Mouse (Mus musculus): Measurements from ENCODE around the gene Ddx5.
"Not testable (repeated sequence)": the region's sequence is repeated elsewhere in the genome, so short reads cannot be mapped to it uniquely, and the experiment has no call there.

Gene Ddx5

GRCm38 (mm10) chr11:106788775-106789459 lies at the start of gene Ddx5, which contains the start of gene Cep95:
Gene Ddx5 (minus strand): TSS chr11:106789185.
Gene Cep95 (plus strand): TSS chr11:106789252.
- peak; percentile 99 for DNase-seq (ENCODE audit: low read depth, low spot score)

GRCm38 (mm10) chr11:106828079-106828478 lies 39.1 kb upstream of the Ddx5 start:
- no peak for DNase-seq (ENCODE audit: low read depth, low spot score)

- no peak for DNase-seq (ENCODE audit: low read depth, low spot score)
Measured at GRCm38 (mm10) chr11:106824403-106824802, 35.4 kb upstream of the Ddx5 start.

GRCm38 (mm10) chr11:106823741-106824140 lies 34.8 kb upstream of the Ddx5 start:
- DNase-seq (ENCODE audit: low read depth, low spot score) = no peak

GRCm38 (mm10) chr11:106822911-106823310 lies 33.9 kb upstream of the Ddx5 start:
- DNase-seq (ENCODE audit: low read depth, low spot score) = no peak

GRCm38 (mm10) chr11:106822491-106822890 lies 33.5 kb upstream of the Ddx5 start:
- no peak for DNase-seq (ENCODE audit: low read depth, low spot score)

- no peak for DNase-seq (ENCODE audit: low read depth, low spot score)
Measured at GRCm38 (mm10) chr11:106821397-106821796, 32.4 kb upstream of the Ddx5 start.

- peak; percentile 36 for DNase-seq (ENCODE audit: low read depth, low spot score)
Measured at GRCm38 (mm10) chr11:106820972-106821371, 32.0 kb upstream of the Ddx5 start.

- no peak for DNase-seq (ENCODE audit: low read depth, low spot score)
Measured at GRCm38 (mm10) chr11:106820252-106820651, 31.3 kb upstream of the Ddx5 start.

- no peak for DNase-seq (ENCODE audit: low read depth, low spot score)
Measured at GRCm38 (mm10) chr11:106819595-106819994, 30.6 kb upstream of the Ddx5 start.

- DNase-seq (ENCODE audit: low read depth, low spot score) = no peak
Measured at GRCm38 (mm10) chr11:106818341-106818740, 29.4 kb upstream of the Ddx5 start.

- no peak for DNase-seq (ENCODE audit: low read depth, low spot score)
Measured at GRCm38 (mm10) chr11:106817808-106818207, 28.8 kb upstream of the Ddx5 start.

GRCm38 (mm10) chr11:106817156-106817555 lies 28.2 kb upstream of the Ddx5 start:
- no peak for DNase-seq (ENCODE audit: low read depth, low spot score)

GRCm38 (mm10) chr11:106816316-106816715 lies 27.3 kb upstream of the Ddx5 start:
- no peak for DNase-seq (ENCODE audit: low read depth, low spot score)

GRCm38 (mm10) chr11:106815761-106816160 lies 26.8 kb upstream of the Ddx5 start:
- DNase-seq (ENCODE audit: low read depth, low spot score) = no peak

GRCm38 (mm10) chr11:106815331-106815730 lies 26.3 kb upstream of the Ddx5 start:
- DNase-seq (ENCODE audit: low read depth, low spot score) = no peak

- DNase-seq (ENCODE audit: low read depth, low spot score) = no peak
Measured at GRCm38 (mm10) chr11:106814601-106815320, 25.8 kb upstream of the Ddx5 start.

- DNase-seq (ENCODE audit: low read depth, low spot score) = no peak
Measured at GRCm38 (mm10) chr11:106812410-106813136, 23.6 kb upstream of the Ddx5 start.

- DNase-seq (ENCODE audit: low read depth, low spot score) = not testable (repeated sequence)
Measured at GRCm38 (mm10) chr11:106807442-106807841, 18.5 kb upstream of the Ddx5 start.

GRCm38 (mm10) chr11:106802069-106802627 lies 13.2 kb upstream of the Ddx5 start:
- DNase-seq (ENCODE audit: low read depth, low spot score) = no peak

GRCm38 (mm10) chr11:106795679-106796078 lies 6.7 kb upstream of the Ddx5 start:
- no peak for DNase-seq (ENCODE audit: low read depth, low spot score)

- DNase-seq (ENCODE audit: low read depth, low spot score) = peak; percentile 30
Measured at GRCm38 (mm10) chr11:106793846-106794245, 4.9 kb upstream of the Ddx5 start.
